Mouse (Mus musculus) heart, embryonic 14.5 days (tissue): ENCODE measurements around the gene Nubpl. TPM values are rescaled to one million over a fixed set of nuclear protein-coding genes. Genes with fewer than 3 reads are reported as not detected.

ENCODE experiments used
- ATAC-seq: fragments of 200-750 bp; cut with Nextera tagmentation; 2 replicates; pipeline ENCODE4 v1.8.0; 2017; ENCODE audit warnings: low read depth, moderate TSS enrichment; ENCODE audit not compliant: insufficient number of reproducible peaks, insufficient read depth, low FRiP score
- H3K27ac ChIP-seq, 2 experiments: fragments of 200-500 bp in 1 of 2; fragments of 300-500 bp in 1 of 2; sonication (generic) in 1 of 2; replicated peaks in 1 of 2; 2 replicates each; pipeline ENCODE4 v1.5.1; 2012 to 2014; ENCODE audit warnings: low read depth in 2 of 2, low read length in 2 of 2, control low read depth in 1 of 2, mild to moderate bottlenecking in 1 of 2, mixed read lengths in 1 of 2; ENCODE audit not compliant: control insufficient read depth in 1 of 2, insufficient read depth in 1 of 2
- H3K27me3 ChIP-seq: fragments of 300-500 bp; sonication (generic); 2 replicates; pipeline ENCODE4 v1.6.1; 2014; ENCODE audit warnings: mild to moderate bottlenecking, low read length, control low read depth; ENCODE audit not compliant: control insufficient read depth, insufficient read depth
- H3K36me3 ChIP-seq: fragments of 300-500 bp; sonication (generic); 2 replicates; pipeline ENCODE4 v1.6.1; 2014; ENCODE audit warnings: mild to moderate bottlenecking, control low read depth, low read length, mixed read lengths; ENCODE audit not compliant: control insufficient read depth, insufficient read depth
- H3K4me1 ChIP-seq, 2 experiments: fragments of 200-500 bp in 1 of 2; fragments of 300-500 bp in 1 of 2; sonication (generic) in 1 of 2; 2 replicates each; pipeline ENCODE4 v1.6.1; 2012 to 2014; ENCODE audit warnings: low read length in 2 of 2, control low read depth in 1 of 2, mixed read lengths in 1 of 2; ENCODE audit not compliant: control insufficient read depth in 2 of 2, insufficient read depth in 2 of 2
- H3K4me2 ChIP-seq: fragments of 300-500 bp; sonication (generic); 2 replicates; pipeline ENCODE4 v1.6.1; 2014; ENCODE audit warnings: mild to moderate bottlenecking, low read length
- H3K4me3 ChIP-seq, 2 experiments: fragments of 200-500 bp in 1 of 2; fragments of 300-500 bp in 1 of 2; sonication (generic) in 1 of 2; 2 replicates each; pipeline ENCODE4 v1.5.1; 2012 to 2014; ENCODE audit warnings: low read length in 2 of 2, mild to moderate bottlenecking in 2 of 2, control low read depth in 1 of 2, low read depth in 1 of 2, moderate library complexity in 1 of 2; ENCODE audit not compliant: control insufficient read depth in 1 of 2, insufficient read depth in 1 of 2
- H3K9ac ChIP-seq: fragments of 300-500 bp; sonication (generic); 2 replicates; pipeline ENCODE4 v1.6.1; 2014; ENCODE audit warnings: mild to moderate bottlenecking, low read length
- H3K9me3 ChIP-seq: fragments of 300-500 bp; sonication (generic); 2 replicates; pipeline ENCODE4 v1.6.1; 2016; ENCODE audit warnings: low read length, control low read depth; ENCODE audit not compliant: control insufficient read depth
- WGBS: fragments of 180-500 bp; shearing (Covaris S2); extraction: QIAGEN DNeasy Blood & Tissue Kit; methylation state at CpG from one replicate; pipeline ENCODE4 v1.1.7; 2014; 5-methylcytosine and 5-hydroxymethylcytosine counted together
- polyA plus RNA-seq: library from polyadenylated mRNA; unstranded; fragments of >200 nt; fragmentation: Nextera tagmentation; extraction: Ambion mirVana; gene quantifications from 2 replicates; pipeline ENCODE4 v1.2.1, GENCODE M21; 2014

Nubpl gene
- polyA plus RNA-seq, 1 experiment from 2014 or later = 13.1 TPM

GRCm38 (mm10) chr12:52361198-52361597 is 263.7 kb downstream of the Nubpl start:
- no peak for ATAC-seq
- Histone ChIP-seq H3K9me3 (no peaks in the 10 kb centered on the region), H3K9ac (no peak overlapping the region), H3K4me1 (no peaks in the 10 kb centered on the region), H3K4me2 (no peak overlapping the region), H3K4me3 (no peak overlapping the region), H3K27ac (no peak overlapping the region), H3K27me3 (no peaks in the 10 kb centered on the region), H3K36me3 (no peaks in the 10 kb centered on the region)
- 64% methylated on average over 6 of the region's 6 CpGs for WGBS

Other genes with a start within 250 kb of the Nubpl start
- 10.3 and 10.5 TPM in 2 replicates for gene Heatr5a, start 126.4 kb upstream of the Nubpl start, polyA plus RNA-seq
- gene Dtd2, start 91.2 kb upstream of the Nubpl start, polyA plus RNA-seq = 17.0 and 19.6 TPM in 2 replicates
- 0.15 TPM in 1 of 2 replicates, not detected in the other for gene Gpr33, start 69.7 kb upstream of the Nubpl start, polyA plus RNA-seq